8 mouse cellular contexts compared by ENCODE assay signal in the genomic region with DNA sequence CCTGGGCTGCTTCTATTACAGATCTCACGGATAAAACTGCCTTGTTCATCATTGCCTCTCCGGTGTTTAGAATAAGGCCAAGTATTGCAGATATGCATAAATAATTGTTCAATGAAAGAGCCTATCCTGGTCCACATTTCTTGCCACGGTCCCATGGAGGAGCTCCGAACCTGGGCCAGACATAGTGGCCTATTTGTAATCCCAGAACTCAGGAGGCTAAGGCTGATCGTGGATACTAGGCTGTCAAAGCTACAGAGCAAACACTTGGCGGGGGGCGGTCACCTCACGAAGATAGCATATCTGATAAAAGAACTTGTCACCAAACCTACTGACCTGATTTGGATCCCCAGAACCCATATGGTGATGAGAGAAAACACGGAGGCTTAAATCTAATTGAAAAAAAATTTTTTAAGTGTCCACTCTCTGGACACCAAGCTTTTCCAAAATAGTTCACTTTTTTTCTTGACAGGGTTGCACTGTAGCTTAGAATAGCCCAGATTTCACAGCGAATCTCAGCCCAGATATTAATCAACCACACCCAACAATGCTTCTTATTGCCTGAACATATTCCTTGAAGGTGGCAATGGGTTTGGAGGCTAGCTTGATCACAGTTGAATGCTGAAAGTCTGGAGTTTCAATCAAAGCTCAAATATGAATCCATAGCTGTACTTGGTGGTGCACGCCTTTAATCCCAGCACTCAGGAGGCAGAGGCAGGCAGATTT. TPM values are rescaled to one million over a fixed set of nuclear protein-coding genes. Genes with fewer than 3 reads are reported as not detected.
DNase-seq lines count a peak whose midpoint lies in the region; ATAC-seq and TF ChIP-seq lines count a peak whose summit lies in the region.

No protein-coding gene starts in this region.

- peaks cover 31% of the 10 kb centered on the region for H3K4me1 ChIP-seq in thymus, adult 2 months (replicated peaks; ENCODE audit: control insufficient read depth, insufficient read depth, low read length)
- peaks cover 36% of the 10 kb centered on the region for H3K4me1 ChIP-seq in limb, embryonic 15.5 days
- H3K4me1 ChIP-seq in stomach, embryonic 16.5 days (ENCODE audit: control insufficient read depth, insufficient read depth, low read length): peaks cover 36% of the 10 kb centered on the region

- H3K4me3 ChIP-seq in thymus, adult 2 months (ENCODE audit: control insufficient read depth, insufficient read depth, low read length): no peak overlapping the region
- peak overlapping the region; percentile 71 for H3K4me3 ChIP-seq in limb, embryonic 15.5 days
- peak overlapping the region; percentile 99 for H3K4me3 ChIP-seq in stomach, embryonic 16.5 days (replicated peaks; ENCODE audit: low read length)

- peaks cover 21% of the 10 kb centered on the region for H3K36me3 ChIP-seq in thymus, adult 2 months (ENCODE audit: control insufficient read depth, insufficient read depth, low read length)
- H3K36me3 ChIP-seq in limb, embryonic 15.5 days: peaks cover 58% of the 10 kb centered on the region
- peaks cover 29% of the 10 kb centered on the region for H3K36me3 ChIP-seq in stomach, embryonic 16.5 days (ENCODE audit: control insufficient read depth, insufficient read depth, low read length)

- 38% methylated on average over 11 of the region's 11 CpGs for WGBS in thymus, adult 2 months
- WGBS in limb, embryonic 15.5 days: 28% methylated on average over 11 of the region's 11 CpGs
- 21% methylated on average over 11 of the region's 11 CpGs for WGBS in stomach, embryonic 16.5 days

- H3K4me2 ChIP-seq in limb, embryonic 15.5 days: peak overlapping the region; percentile 50
- H3K4me2 ChIP-seq in stomach, embryonic 16.5 days (ENCODE audit: low read depth, low read length): peak overlapping the region; percentile 80

- ATAC-seq in limb, embryonic 15.5 days (ENCODE audit: insufficient number of reproducible peaks, low FRiP score, low TSS enrichment, low read depth): no peak
- ATAC-seq in stomach, embryonic 16.5 days (ENCODE audit: insufficient read depth, low FRiP score): no peak; the same call in 1 of the 2 replicates

- no peak overlapping the region for H3K9ac ChIP-seq in limb, embryonic 15.5 days
- H3K9ac ChIP-seq in stomach, embryonic 16.5 days (ENCODE audit: low read length): peak overlapping the region; percentile 90

- DNase-seq in gastrocnemius, postnatal 10 days: peak; percentile 20
- no peak for DNase-seq in gastrocnemius, postnatal 14 days
- DNase-seq in thymus, adult 2 months: no peak
- no peak for DNase-seq in thymus, adult 18-20 months
- DNase-seq in B cell, adult 2 months: no peak
- DNase-seq in left cerebral cortex, adult 8-10 months (ENCODE audit: low spot score in 2 of 2): no peak

- peak overlapping the region; percentile 75 for H3K27ac ChIP-seq in thymus, adult 2 months (ENCODE audit: control insufficient read depth, insufficient read depth, low read length)
- peak overlapping the region; percentile 99 for H3K27ac ChIP-seq in limb, embryonic 15.5 days
- H3K27ac ChIP-seq in stomach, embryonic 16.5 days (ENCODE audit: low read length): peak overlapping the region; percentile 98

- intact Hi-C loops in gastrocnemius, postnatal 14 days (cut with DNase I; ENCODE audit: low total_unique reads): no loop called here

- no peak for TF ChIP-seq CTCF in thymus, adult 2 months (IDR thresholded peaks at IDR 0.05; ENCODE audit: borderline replicate concordance, control insufficient read depth, extremely low read depth, insufficient read depth, low read length, poor library complexity)

- no peak for TF ChIP-seq POLR2A in thymus, adult 2 months (IDR thresholded peaks at IDR 0.05; ENCODE audit: control insufficient read depth, extremely low read depth, insufficient read depth, low read length, poor library complexity)

- no peaks in the 10 kb centered on the region for H3K27me3 ChIP-seq in thymus, adult 2 months (ENCODE audit: control insufficient read depth, insufficient read depth, low read length)
- H3K27me3 ChIP-seq in limb, embryonic 15.5 days: no peaks in the 10 kb centered on the region
- no peaks in the 10 kb centered on the region for H3K27me3 ChIP-seq in stomach, embryonic 16.5 days (ENCODE audit: control insufficient read depth, insufficient read depth, low read length)

- H3K9me3 ChIP-seq in limb, embryonic 15.5 days: no peaks in the 10 kb centered on the region
- H3K9me3 ChIP-seq in stomach, embryonic 16.5 days (replicated peaks; ENCODE audit: control insufficient read depth, low read length): no peaks in the 10 kb centered on the region

RNA-seq across cellular contexts. Expression of a gene that starts 0.6 kb away (rescaled TPM):
- 10 to 100 TPM; 44.2 to 48.8 TPM for total RNA-seq in gastrocnemius, postnatal 10 days (2021)
- 10 to 100 TPM; 28.0 to 33.6 TPM for total RNA-seq in gastrocnemius, postnatal 14 days (2021)
- polyA plus RNA-seq in thymus, adult 2 months (2012; rRNA removed): 460 and 482 TPM in 2 replicates
- 212 and 227 TPM in 2 replicates for polyA plus RNA-seq in limb, embryonic 15.5 days (2015; fragmentation: Nextera tagmentation; extraction: Ambion mirVana)
- 180 and 192 TPM in 2 replicates for polyA plus RNA-seq in stomach, embryonic 16.5 days (2015; fragmentation: Nextera tagmentation; extraction: Ambion mirVana)
- 10 to 100 TPM; 48.2 to 56.0 (median 51.2) TPM for total RNA-seq in left cerebral cortex, adult 8-10 months (2022)

RNA-seq across cellular contexts. Expression of a gene that starts 4.6 kb away (rescaled TPM):
- 10 to 100 TPM; 10.3 to 10.5 TPM for total RNA-seq in gastrocnemius, postnatal 10 days (2021)
- 10 to 100 TPM; 12.5 to 14.2 TPM for total RNA-seq in gastrocnemius, postnatal 14 days (2021)
- 2.9 and 3.3 TPM in 2 replicates for polyA plus RNA-seq in thymus, adult 2 months (2012; rRNA removed)
- polyA plus RNA-seq in limb, embryonic 15.5 days (2015; fragmentation: Nextera tagmentation; extraction: Ambion mirVana): 0.22 and 0.56 TPM in 2 replicates
- 1.1 and 1.3 TPM in 2 replicates for polyA plus RNA-seq in stomach, embryonic 16.5 days (2015; fragmentation: Nextera tagmentation; extraction: Ambion mirVana)
- 10 to 100 TPM; 58.1 to 63.4 (median 59.6) TPM for total RNA-seq in left cerebral cortex, adult 8-10 months (2022)

RNA-seq across cellular contexts. Expression of a gene that starts 11.6 kb away (rescaled TPM):
- under 1 TPM; 0.38 to 0.75 TPM for total RNA-seq in gastrocnemius, postnatal 10 days (2021)
- under 1 TPM; 0.31 to 0.55 TPM for total RNA-seq in gastrocnemius, postnatal 14 days (2021)
- polyA plus RNA-seq in thymus, adult 2 months (2012; rRNA removed): 25.0 and 37.9 TPM in 2 replicates
- polyA plus RNA-seq in limb, embryonic 15.5 days (2015; fragmentation: Nextera tagmentation; extraction: Ambion mirVana): 0.37 and 0.46 TPM in 2 replicates
- 0.27 and 0.47 TPM in 2 replicates for polyA plus RNA-seq in stomach, embryonic 16.5 days (2015; fragmentation: Nextera tagmentation; extraction: Ambion mirVana)
- total RNA-seq in left cerebral cortex, adult 8-10 months (2022): under 1 TPM; 0.63 to 1.00 (median 0.84) TPM

RNA-seq across cellular contexts. Expression of a gene that starts 16.1 kb away (rescaled TPM):
- 10 to 100 TPM; 56.3 to 62.9 TPM for total RNA-seq in gastrocnemius, postnatal 10 days (2021)
- total RNA-seq in gastrocnemius, postnatal 14 days (2021): 10 to 100 TPM; 52.4 to 64.9 TPM
- polyA plus RNA-seq in thymus, adult 2 months (2012; rRNA removed): 622 and 685 TPM in 2 replicates
- polyA plus RNA-seq in limb, embryonic 15.5 days (2015; fragmentation: Nextera tagmentation; extraction: Ambion mirVana): 117 and 122 TPM in 2 replicates
- 60.6 and 65.9 TPM in 2 replicates for polyA plus RNA-seq in stomach, embryonic 16.5 days (2015; fragmentation: Nextera tagmentation; extraction: Ambion mirVana)
- total RNA-seq in left cerebral cortex, adult 8-10 months (2022): 100 to 1,000 TPM; 256 to 289 (median 278) TPM

RNA-seq across cellular contexts. Expression of a gene that starts 26.7 kb away (rescaled TPM):
- total RNA-seq in gastrocnemius, postnatal 10 days (2021): 1 to 10 TPM; 1.0 to 4.0 TPM
- 1 to 10 TPM in 1 of 2 experiments, under 1 TPM in 1; 0.92 to 1.8 TPM for total RNA-seq in gastrocnemius, postnatal 14 days (2021)
- polyA plus RNA-seq in thymus, adult 2 months (2012; rRNA removed): 15.7 and 106 TPM in 2 replicates
- 16.8 and 17.7 TPM in 2 replicates for polyA plus RNA-seq in limb, embryonic 15.5 days (2015; fragmentation: Nextera tagmentation; extraction: Ambion mirVana)
- 11.1 and 15.4 TPM in 2 replicates for polyA plus RNA-seq in stomach, embryonic 16.5 days (2015; fragmentation: Nextera tagmentation; extraction: Ambion mirVana)
- 1 to 10 TPM; 1.4 to 3.3 (median 2.3) TPM for total RNA-seq in left cerebral cortex, adult 8-10 months (2022)
